Mouse (Mus musculus): Measurements from ENCODE around the gene Vps13d.

Gene Vps13d

DNA sequence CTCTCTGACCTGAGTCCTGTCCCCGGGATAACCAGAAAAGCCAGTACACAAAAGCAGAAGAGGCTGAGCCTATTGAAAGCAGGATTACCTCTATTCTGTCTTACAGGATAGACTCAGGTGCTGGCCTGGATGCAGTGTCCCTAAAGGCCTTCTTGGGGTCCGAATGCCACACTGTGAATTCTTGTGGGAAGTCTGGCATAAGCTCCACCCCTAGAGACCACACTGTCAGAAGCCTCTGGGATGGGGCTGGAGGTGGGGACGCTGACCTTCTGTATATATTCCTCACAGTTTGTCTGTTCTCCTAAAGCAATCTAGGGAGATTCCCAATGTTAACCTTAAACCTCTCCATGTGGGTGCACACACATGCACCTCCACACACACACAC is 244.5 kb downstream of the Vps13d start:
- DNase-seq (ENCODE audit: inconsistent age in 2 of 2, low spot score in 1 of 2): no peak

DNA sequence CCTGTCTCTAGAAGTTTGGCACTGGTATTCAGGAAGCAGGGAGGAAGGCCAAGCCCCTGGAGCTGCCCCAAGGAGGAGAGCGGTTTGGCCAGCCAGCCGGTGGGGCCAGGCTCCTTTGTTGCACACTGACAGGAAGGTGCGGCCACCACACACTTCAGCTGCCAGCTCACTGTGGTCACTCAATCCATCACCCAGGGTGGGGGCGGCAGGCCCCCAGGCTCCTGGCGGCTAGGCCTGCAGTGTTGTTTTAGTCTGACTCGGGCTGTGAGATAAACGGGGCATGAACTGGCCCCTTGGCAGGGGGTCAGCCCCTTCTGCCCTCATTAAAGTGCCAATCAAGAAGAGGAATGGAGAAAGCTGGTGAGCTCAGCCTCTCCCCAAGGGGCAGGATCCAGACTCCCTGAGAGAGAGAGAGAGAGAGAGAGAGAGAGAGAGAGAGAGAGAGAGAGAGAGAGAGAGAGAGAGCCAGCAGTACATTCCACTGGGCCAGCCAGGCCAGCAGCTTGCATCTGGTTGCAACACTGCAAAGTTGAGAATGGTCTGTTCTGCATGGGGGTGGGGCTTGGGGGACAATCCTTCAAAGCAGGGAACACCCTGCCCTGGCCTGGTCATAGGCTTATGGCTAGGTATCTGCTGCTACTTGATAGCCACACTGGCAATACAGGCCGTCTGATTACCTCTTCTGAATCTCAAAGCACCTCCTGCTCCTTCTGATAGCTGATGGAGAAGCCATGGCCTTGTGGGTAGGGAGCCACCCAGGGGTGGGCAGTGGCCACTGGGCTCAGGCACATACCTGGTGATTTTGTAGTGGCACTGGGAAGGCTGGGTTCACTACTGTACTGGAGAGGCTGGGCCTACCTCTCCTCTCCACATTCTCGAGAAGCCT is 245.1 kb downstream of the Vps13d start:
- peak; percentile 61 to 83 for DNase-seq (ENCODE audit: inconsistent age in 2 of 2, low spot score in 1 of 2)

DNA sequence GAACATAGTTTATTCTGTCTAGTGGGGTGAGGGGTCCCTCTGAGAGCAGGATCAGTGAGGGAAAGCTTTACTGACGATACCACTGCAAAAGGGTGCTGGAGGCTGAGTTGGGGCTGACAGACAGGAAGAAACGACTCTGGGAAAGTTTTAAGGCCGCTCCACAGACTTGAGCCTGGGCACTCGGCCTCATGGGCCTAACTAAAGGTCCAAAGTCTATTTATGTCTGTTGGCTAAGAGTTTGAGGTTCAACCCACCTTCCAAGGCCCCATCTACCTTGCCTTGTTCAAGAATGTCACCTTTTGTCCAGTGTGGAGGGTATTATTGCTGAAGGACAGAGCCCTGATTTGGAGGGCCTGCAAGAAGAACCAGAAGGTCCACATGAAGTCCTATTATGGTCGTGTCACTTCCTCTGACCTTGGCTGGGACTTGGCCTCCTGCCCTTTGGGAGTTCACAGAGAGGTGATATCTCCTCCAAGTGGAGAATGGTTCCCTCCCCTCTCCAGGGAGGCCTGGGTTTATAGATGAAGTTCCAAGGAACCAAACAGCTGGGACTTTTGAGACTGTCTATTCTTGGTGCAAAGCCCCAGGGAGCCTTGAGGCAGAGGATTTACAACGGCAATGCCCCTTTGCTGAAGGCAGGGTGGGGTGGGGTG is 246.9 kb downstream of the Vps13d start:
- DNase-seq (ENCODE audit: inconsistent age in 2 of 2, low spot score in 1 of 2): peak; percentile 84 to 94

- no peak for DNase-seq (ENCODE audit: inconsistent age in 2 of 2, low spot score in 1 of 2)
These were observed 251.5 kb downstream of the Vps13d start for GRCm38 (mm10) chr4:144943273-144943672.

- no peak for DNase-seq (ENCODE audit: inconsistent age in 2 of 2, low spot score in 1 of 2)
These were observed 252.4 kb downstream of the Vps13d start for GRCm38 (mm10) chr4:144942433-144942832.

DNA sequence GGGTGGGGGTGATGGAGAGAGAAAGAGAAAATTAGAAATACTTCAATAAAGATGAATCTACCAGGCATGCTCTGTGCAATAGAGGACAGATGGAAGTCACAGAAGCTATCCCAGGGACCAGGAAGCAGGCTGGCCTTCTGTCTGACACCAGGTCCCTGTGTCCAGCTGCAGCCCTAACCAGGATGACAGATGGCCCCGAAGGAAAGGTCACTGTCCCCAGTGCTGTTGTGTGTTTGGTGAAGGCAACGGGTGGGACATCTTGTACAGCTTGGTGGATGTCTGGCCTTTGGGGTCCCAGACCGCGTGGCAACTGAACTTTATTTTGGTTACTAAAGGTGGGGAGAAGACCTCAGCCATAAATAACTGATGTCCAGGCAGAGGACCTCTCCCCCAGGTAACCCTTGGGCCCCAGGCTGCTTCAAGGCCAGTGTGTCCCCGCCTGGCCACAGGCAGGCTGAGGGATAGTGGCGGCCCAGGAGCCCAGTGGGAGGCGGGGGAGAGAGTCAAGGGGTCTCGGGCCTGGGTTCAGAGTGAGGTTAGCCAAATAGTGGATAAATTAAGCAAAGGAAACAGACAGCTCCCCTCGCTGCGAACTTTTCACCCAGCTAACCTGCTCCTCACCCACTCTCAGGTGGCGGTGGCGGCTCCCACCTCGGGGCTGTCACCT is 253.9 kb downstream of the Vps13d start:
- no peak for DNase-seq (ENCODE audit: inconsistent age in 2 of 2, low spot score in 1 of 2)

GRCm38 (mm10) chr4:144939847-144940411 is 254.9 kb downstream of the Vps13d start:
- DNase-seq (ENCODE audit: inconsistent age in 2 of 2, low spot score in 1 of 2): no peak

DNA sequence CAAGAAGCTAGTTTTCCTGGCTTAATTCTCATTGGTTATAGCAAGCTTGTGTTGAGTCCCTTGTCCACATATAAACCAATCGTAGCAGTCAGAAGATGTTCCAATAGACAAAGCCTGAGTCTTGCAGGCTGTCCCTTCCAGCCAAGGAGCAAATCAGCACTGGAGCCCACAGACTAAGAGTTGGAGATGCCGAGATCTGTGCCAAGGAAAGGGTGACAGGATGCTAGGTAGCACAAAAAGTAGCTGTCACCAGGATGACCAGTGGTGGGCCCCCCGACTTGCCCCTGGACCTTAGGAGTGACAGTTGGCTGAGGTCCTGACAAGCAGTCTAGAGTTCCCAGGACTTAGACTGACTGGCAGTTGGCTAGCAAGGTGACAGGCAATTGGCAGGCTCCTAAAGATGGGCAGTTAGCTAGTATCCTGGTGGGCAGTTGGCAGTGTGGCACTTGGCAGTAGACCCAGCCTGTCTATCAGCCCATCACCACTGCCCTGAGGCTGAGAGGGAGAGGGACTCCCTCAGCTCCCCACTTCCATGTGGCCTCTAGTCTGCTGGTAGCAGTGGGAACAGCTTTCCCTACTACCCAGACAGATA is 258.1 kb downstream of the Vps13d start:
- DNase-seq (ENCODE audit: inconsistent age in 2 of 2, low spot score in 1 of 2): no peak

GRCm38 (mm10) chr4:144934501-144934900 is 260.3 kb downstream of the Vps13d start:
- peak in 1 of 2 experiments; percentile 21 for DNase-seq (ENCODE audit: inconsistent age in 2 of 2, low spot score in 1 of 2)

- peak in 1 of 2 experiments; percentile 45 for DNase-seq (ENCODE audit: inconsistent age in 2 of 2, low spot score in 1 of 2)
These were observed 263.6 kb downstream of the Vps13d start for GRCm38 (mm10) chr4:144931167-144931566.

- peak; percentile 73 to 89 for DNase-seq (ENCODE audit: inconsistent age in 2 of 2, low spot score in 1 of 2)
These were observed 264.4 kb downstream of the Vps13d start for GRCm38 (mm10) chr4:144930366-144930765.

DNA sequence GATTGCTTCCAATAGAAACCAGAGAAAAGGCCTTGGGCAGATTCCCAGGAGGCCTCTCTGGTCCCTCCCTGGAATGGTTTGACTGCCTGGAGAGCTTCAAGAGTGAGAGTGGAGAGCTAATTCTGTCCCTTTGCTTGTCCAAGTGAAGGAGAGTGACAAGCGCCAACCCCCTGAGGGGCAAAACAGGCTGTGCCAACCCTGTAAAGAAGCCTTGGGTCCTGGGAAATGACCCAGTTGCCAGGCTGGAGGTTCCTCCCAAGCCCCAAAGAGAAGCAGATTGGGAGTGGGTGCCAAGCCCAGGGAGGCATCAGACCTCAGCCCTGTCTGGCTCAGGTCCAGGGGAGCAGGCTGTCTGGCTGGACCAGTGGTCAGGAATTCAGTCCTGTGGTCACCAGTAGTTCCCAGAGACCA is 265.0 kb downstream of the Vps13d start:
- DNase-seq (ENCODE audit: inconsistent age in 2 of 2, low spot score in 1 of 2): peak; percentile 65 to 88

- DNase-seq (ENCODE audit: inconsistent age in 2 of 2, low spot score in 1 of 2): peak in 1 of 2 experiments; percentile 45
These were observed 265.9 kb downstream of the Vps13d start for GRCm38 (mm10) chr4:144928693-144929436.

Measured in adrenal gland, adult (tissue).